In genomic region chr15:97821321-97821982, GRCm38 (mm10) we compare ENCODE assay signal across 8 mouse cellular contexts. TPM values are rescaled to one million over a fixed set of nuclear protein-coding genes. Genes with fewer than 3 reads are reported as not detected.
DNase-seq lines count a peak whose midpoint lies in the region; ATAC-seq lines count a peak whose summit lies in the region.

No protein-coding gene starts in this region.

- DNase-seq in NIH3T3 (ENCODE audit: low read depth), result peak; percentile 60
- peak; percentile 57 to 61 for DNase-seq in spleen, postnatal 36 days (ENCODE audit: low spot score in 2 of 2)
- no peak for DNase-seq in cerebellum, postnatal 10 days
- DNase-seq in gastrocnemius, postnatal 4 days (ENCODE audit: low spot score in 2 of 2), result no peak

- H3K27ac ChIP-seq in forebrain, embryonic 13.5 days, result no peak overlapping the region
- no peak overlapping the region for H3K27ac ChIP-seq in forebrain, embryonic 16.5 days (ENCODE audit: low read length)
- H3K27ac ChIP-seq in heart, embryonic 12.5 days (ENCODE audit: poor library complexity, severe bottlenecking), result peak overlapping the region; percentile 82
- peak overlapping the region; percentile 48; the same call in 1 of the 2 replicates for H3K27ac ChIP-seq in limb, embryonic 13.5 days

- H3K36me3 ChIP-seq in forebrain, embryonic 13.5 days (ENCODE audit: poor library complexity, severe bottlenecking), result peaks cover 7% of the 10 kb centered on the region; the same call in 1 of the 2 replicates
- H3K36me3 ChIP-seq in forebrain, embryonic 16.5 days (ENCODE audit: control insufficient read depth, insufficient read depth), result no peaks in the 10 kb centered on the region
- peaks cover 16% of the 10 kb centered on the region; the same call in 1 of the 2 replicates for H3K36me3 ChIP-seq in heart, embryonic 12.5 days
- peaks cover 10% of the 10 kb centered on the region; the same call in 1 of the 2 replicates for H3K36me3 ChIP-seq in limb, embryonic 13.5 days

- no peaks in the 10 kb centered on the region for H3K9me3 ChIP-seq in forebrain, embryonic 13.5 days (replicated peaks)
- no peaks in the 10 kb centered on the region for H3K9me3 ChIP-seq in forebrain, embryonic 16.5 days (ENCODE audit: control insufficient read depth, low read length)
- no peaks in the 10 kb centered on the region; the same call in 1 of the 2 replicates for H3K9me3 ChIP-seq in heart, embryonic 12.5 days (replicated peaks)
- no peaks in the 10 kb centered on the region for H3K9me3 ChIP-seq in limb, embryonic 13.5 days

- ATAC-seq in forebrain, embryonic 13.5 days, result no peak
- ATAC-seq in forebrain, embryonic 16.5 days, result no peak
- ATAC-seq in heart, embryonic 12.5 days (ENCODE audit: insufficient number of reproducible peaks, low FRiP score), result peak; percentile 40; the same call in 1 of the 2 replicates
- ATAC-seq in limb, embryonic 13.5 days (ENCODE audit: low FRiP score, low read depth), result no peak

- H3K4me3 ChIP-seq in forebrain, embryonic 13.5 days, result no peak overlapping the region
- H3K4me3 ChIP-seq in forebrain, embryonic 16.5 days (replicated peaks; ENCODE audit: low read length), result no peak overlapping the region
- H3K4me3 ChIP-seq in heart, embryonic 12.5 days, result no peak overlapping the region
- no peak overlapping the region for H3K4me3 ChIP-seq in limb, embryonic 13.5 days

- H3K4me2 ChIP-seq in forebrain, embryonic 13.5 days, result no peak overlapping the region
- no peak overlapping the region for H3K4me2 ChIP-seq in forebrain, embryonic 16.5 days (ENCODE audit: low read length)
- peak overlapping the region; percentile 34 for H3K4me2 ChIP-seq in heart, embryonic 12.5 days
- no peak overlapping the region for H3K4me2 ChIP-seq in limb, embryonic 13.5 days (replicated peaks)

- 74% methylated on average over 10 of the region's 10 CpGs for WGBS in forebrain, embryonic 13.5 days
- WGBS in forebrain, embryonic 16.5 days, result 69% methylated on average over 10 of the region's 10 CpGs
- WGBS in heart, embryonic 12.5 days, result 21% methylated on average over 10 of the region's 10 CpGs
- WGBS in limb, embryonic 13.5 days, result 28% methylated on average over 10 of the region's 10 CpGs

- 0 out of 2 replicates have a peak, but pooled peaks cover 3% of the 10 kb centered on the region for H3K27me3 ChIP-seq in forebrain, embryonic 13.5 days
- no peaks in the 10 kb centered on the region for H3K27me3 ChIP-seq in forebrain, embryonic 16.5 days (replicated peaks; ENCODE audit: control insufficient read depth, insufficient read depth, low read length)
- H3K27me3 ChIP-seq in heart, embryonic 12.5 days (replicated peaks), result no peaks in the 10 kb centered on the region
- no peaks in the 10 kb centered on the region for H3K27me3 ChIP-seq in limb, embryonic 13.5 days

- peaks cover 52% of the 10 kb centered on the region for H3K4me1 ChIP-seq in forebrain, embryonic 13.5 days
- H3K4me1 ChIP-seq in forebrain, embryonic 16.5 days (replicated peaks; ENCODE audit: control insufficient read depth, insufficient read depth, low read length), result peaks cover 41% of the 10 kb centered on the region
- peaks cover 67% of the 10 kb centered on the region for H3K4me1 ChIP-seq in heart, embryonic 12.5 days (replicated peaks)
- peaks cover 61% of the 10 kb centered on the region for H3K4me1 ChIP-seq in limb, embryonic 13.5 days

- peak overlapping the region; percentile 2; the same call in 1 of the 2 replicates for H3K9ac ChIP-seq in forebrain, embryonic 13.5 days
- H3K9ac ChIP-seq in forebrain, embryonic 16.5 days (replicated peaks; ENCODE audit: low read depth, low read length), result no peak overlapping the region
- H3K9ac ChIP-seq in heart, embryonic 12.5 days, result no peak overlapping the region
- H3K9ac ChIP-seq in limb, embryonic 13.5 days, result peak overlapping the region; percentile 25; the same call in 1 of the 2 replicates

RNA-seq across cellular contexts. Expression of gene Hdac7, which starts 22.9 kb away (rescaled TPM):
- 20.3 and 23.3 TPM in 2 replicates for polyA plus RNA-seq in forebrain, embryonic 13.5 days (2015; fragmentation: Nextera tagmentation; extraction: Ambion mirVana)
- 21.7 and 31.1 TPM in 2 replicates for polyA plus RNA-seq in forebrain, embryonic 16.5 days (2015; fragmentation: Nextera tagmentation; extraction: Ambion mirVana)
- 27.4 and 27.8 TPM in 2 replicates for polyA plus RNA-seq in heart, embryonic 12.5 days (2016; fragmentation: Nextera tagmentation; extraction: Ambion mirVana)
- 32.6 and 34.8 TPM in 2 replicates for polyA plus RNA-seq in limb, embryonic 13.5 days (2015; fragmentation: Nextera tagmentation; extraction: Ambion mirVana)
- 10 to 100 TPM; 53.6 to 57.9 TPM for total RNA-seq in gastrocnemius, postnatal 4 days (2021)

RNA-seq across cellular contexts. Expression of gene Slc48a1, which starts 43.1 kb away (rescaled TPM):
- 44.1 and 45.2 TPM in 2 replicates for polyA plus RNA-seq in forebrain, embryonic 13.5 days (2015; fragmentation: Nextera tagmentation; extraction: Ambion mirVana)
- 72.9 and 78.2 TPM in 2 replicates for polyA plus RNA-seq in forebrain, embryonic 16.5 days (2015; fragmentation: Nextera tagmentation; extraction: Ambion mirVana)
- 52.9 and 55.0 TPM in 2 replicates for polyA plus RNA-seq in heart, embryonic 12.5 days (2016; fragmentation: Nextera tagmentation; extraction: Ambion mirVana)
- 39.5 and 41.7 TPM in 2 replicates for polyA plus RNA-seq in limb, embryonic 13.5 days (2015; fragmentation: Nextera tagmentation; extraction: Ambion mirVana)
- 10 to 100 TPM; 32.6 to 35.4 TPM for total RNA-seq in gastrocnemius, postnatal 4 days (2021)

RNA-seq across cellular contexts. Expression of gene Rapgef3, which starts 53.7 kb away (rescaled TPM):
- 6.7 and 7.8 TPM in 2 replicates for polyA plus RNA-seq in forebrain, embryonic 13.5 days (2015; fragmentation: Nextera tagmentation; extraction: Ambion mirVana)
- polyA plus RNA-seq in forebrain, embryonic 16.5 days (2015; fragmentation: Nextera tagmentation; extraction: Ambion mirVana), result 8.9 and 13.3 TPM in 2 replicates
- polyA plus RNA-seq in heart, embryonic 12.5 days (2016; fragmentation: Nextera tagmentation; extraction: Ambion mirVana), result 22.0 and 22.9 TPM in 2 replicates
- 10.9 and 11.2 TPM in 2 replicates for polyA plus RNA-seq in limb, embryonic 13.5 days (2015; fragmentation: Nextera tagmentation; extraction: Ambion mirVana)
- 10 to 100 TPM in 1 of 2 experiments, 1 to 10 TPM in 1; 9.4 to 11.0 TPM for total RNA-seq in gastrocnemius, postnatal 4 days (2021)

Comparison
In these comparisons a context has a peak if more than half of its experiments do, and no peak if none do; other contexts are left out.
1. H3K9ac ChIP-seq: peak in forebrain, embryonic 13.5 days (single experiment) and limb, embryonic 13.5 days (single experiment); none in forebrain, embryonic 16.5 days (single experiment) and heart, embryonic 12.5 days (single experiment).
2. H3K27ac ChIP-seq: peak in heart, embryonic 12.5 days (single experiment) and limb, embryonic 13.5 days (single experiment); none in forebrain, embryonic 13.5 days (single experiment) and forebrain, embryonic 16.5 days (single experiment).
3. DNase-seq: peak in NIH3T3 (single experiment) and spleen, postnatal 36 days (2 of 2); none in cerebellum, postnatal 10 days (0 of 2) and gastrocnemius, postnatal 4 days (0 of 2).